Mouse (Mus musculus) kidney, adult 2 months (tissue): ENCODE results near the gene Il21. TPM values are rescaled to one million over a fixed set of nuclear protein-coding genes. Genes with fewer than 3 reads are reported as not detected.

Experiments used
- DNase-seq: peaks from one replicate; pipeline ENCODE4 v3.0.0; 2021
- H3K27ac ChIP-seq: fragments of 200-500 bp; 2 replicates; pipeline ENCODE4 v1.5.1; 2012; ENCODE audit warnings: low read depth, low read length, control low read depth, inconsistent platforms; ENCODE audit not compliant: insufficient read depth
- H3K27me3 ChIP-seq: fragments of 200-500 bp; replicated peaks from 2 replicates; pipeline ENCODE4 v1.6.1; 2012; ENCODE audit warnings: mild to moderate bottlenecking, moderate library complexity, low read length, inconsistent platforms; ENCODE audit not compliant: control insufficient read depth, insufficient read depth
- H3K36me3 ChIP-seq: fragments of 200-500 bp; 2 replicates; pipeline ENCODE4 v1.6.1; 2012; ENCODE audit warnings: mild to moderate bottlenecking, moderate library complexity, low read length, inconsistent platforms; ENCODE audit not compliant: control insufficient read depth, insufficient read depth
- H3K4me1 ChIP-seq: fragments of 200-500 bp; 2 replicates; pipeline ENCODE4 v1.6.1; 2011; ENCODE audit warnings: low read length; ENCODE audit not compliant: control insufficient read depth, insufficient read depth
- H3K4me3 ChIP-seq: fragments of 200-500 bp; 2 replicates; pipeline ENCODE4 v1.5.1; 2011; ENCODE audit warnings: mild to moderate bottlenecking, low read depth, low read length, control low read depth; ENCODE audit not compliant: insufficient read depth
- CTCF ChIP-seq: fragments of 200-500 bp; conservative IDR thresholded peaks from 2 replicates; pipeline ENCODE4 v1.5.1; 2011; ENCODE audit warnings: low read depth, mild to moderate bottlenecking, control low read depth, low read length, moderate library complexity, mixed read lengths; ENCODE audit not compliant: insufficient read depth, insufficient read length
- POLR2A ChIP-seq: fragments of 200-500 bp; IDR thresholded peaks from one replicate; pipeline ENCODE4 v1.6.1; 2011; ENCODE audit warnings: low read depth, low read length, control low read depth
- WGBS: fragments of 180-500 bp; shearing (Covaris S2); methylation state at CpG from one replicate; pipeline ENCODE4 v1.1.7; 2018; 5-methylcytosine and 5-hydroxymethylcytosine counted together
- polyA plus RNA-seq: library from polyadenylated mRNA; depleted of rRNA; stranded (reverse); fragments of >200 nt; gene quantifications from 2 replicates; pipeline ENCODE4 v1.2.3, GENCODE M21; 2012

Il21 gene
- polyA plus RNA-seq, 1 experiment: not detected

- no peak overlapping the region for H3K4me3 ChIP-seq
- DNase-seq: no peak
- 96% methylated on average over 13 of the region's 13 CpGs for WGBS
- TF ChIP-seq POLR2A (no peak), CTCF (no peak)
- H3K27me3 ChIP-seq: no peaks in the 10 kb centered on the region
- H3K27ac ChIP-seq: no peak overlapping the region
- H3K36me3 ChIP-seq: no peaks in the 10 kb centered on the region
- H3K4me1 ChIP-seq: no peaks in the 10 kb centered on the region
These were observed 7.3 kb downstream of the Il21 start for GRCm38 (mm10) chr3:37225124-37225523.

GRCm38 (mm10) chr3:37219071-37219470 lies 13.4 kb downstream of the Il21 start:
- H3K36me3 ChIP-seq: no peaks in the 10 kb centered on the region
- no peak overlapping the region for H3K27ac ChIP-seq
- no peak for TF ChIP-seq POLR2A
- peak; percentile 64; the same call in 1 of the 2 replicates for TF ChIP-seq CTCF
- peak; percentile 41 for DNase-seq
- WGBS: 13% methylated on average over 4 of the region's 4 CpGs
- no peaks in the 10 kb centered on the region for H3K27me3 ChIP-seq
- no peak overlapping the region for H3K4me3 ChIP-seq
- H3K4me1 ChIP-seq: no peaks in the 10 kb centered on the region

GRCm38 (mm10) chr3:37205226-37205800 lies 27.1 kb downstream of the Il21 start:
- TF ChIP-seq CTCF: no peak
- TF ChIP-seq POLR2A: no peak
- no peak for DNase-seq
- no peaks in the 10 kb centered on the region for H3K27me3 ChIP-seq
- H3K27ac ChIP-seq: no peak overlapping the region
- no peaks in the 10 kb centered on the region for H3K36me3 ChIP-seq
- no peak overlapping the region for H3K4me3 ChIP-seq
- 60% methylated on average over 8 of the region's 8 CpGs for WGBS
- H3K4me1 ChIP-seq: no peaks in the 10 kb centered on the region

GRCm38 (mm10) chr3:37204556-37204955 lies 27.9 kb downstream of the Il21 start:
- no peaks in the 10 kb centered on the region for H3K4me1 ChIP-seq
- TF ChIP-seq POLR2A (no peak), CTCF (peak; percentile 74)
- DNase-seq: peak; percentile 51
- no peaks in the 10 kb centered on the region for H3K27me3 ChIP-seq
- WGBS: 15% methylated on average over 6 of the region's 6 CpGs
- no peak overlapping the region for H3K27ac ChIP-seq
- no peaks in the 10 kb centered on the region for H3K36me3 ChIP-seq
- no peak overlapping the region for H3K4me3 ChIP-seq

GRCm38 (mm10) chr3:37203984-37204428 lies 28.4 kb downstream of the Il21 start:
- H3K27me3 ChIP-seq: no peaks in the 10 kb centered on the region
- WGBS: under 1% methylated on average over 11 of the region's 11 CpGs
- no peaks in the 10 kb centered on the region for H3K36me3 ChIP-seq
- H3K27ac ChIP-seq: no peak overlapping the region
- DNase-seq: peak; percentile 87
- H3K4me3 ChIP-seq: peak overlapping the region; percentile 50
- no peaks in the 10 kb centered on the region for H3K4me1 ChIP-seq
- TF ChIP-seq POLR2A: no peak
- peak; percentile 61 for TF ChIP-seq CTCF

- 88% methylated on average over 7 of the region's 7 CpGs for WGBS
- Histone ChIP-seq H3K4me1 (no peaks in the 10 kb centered on the region), H3K4me3 (no peak overlapping the region), H3K27ac (no peak overlapping the region), H3K27me3 (no peaks in the 10 kb centered on the region), H3K36me3 (no peaks in the 10 kb centered on the region)
- no peak for TF ChIP-seq CTCF
- DNase-seq: no peak
These were observed 29.6 kb downstream of the Il21 start for GRCm38 (mm10) chr3:37202856-37203255.

GRCm38 (mm10) chr3:37201122-37201916 lies 31.1 kb downstream of the Il21 start:
- H3K36me3 ChIP-seq: no peaks in the 10 kb centered on the region
- no peaks in the 10 kb centered on the region for H3K27me3 ChIP-seq
- no peak overlapping the region for H3K4me3 ChIP-seq
- no peak overlapping the region for H3K27ac ChIP-seq
- no peaks in the 10 kb centered on the region for H3K4me1 ChIP-seq
- no peak for TF ChIP-seq CTCF
- TF ChIP-seq POLR2A: no peak
- WGBS: 58% methylated on average over 6 of the region's 6 CpGs
- no peak for DNase-seq
